Mouse (Mus musculus) stomach, postnatal 0 days (tissue): ENCODE results near the gene S100a10.

Source experiments
- CTCF ChIP-seq: IDR thresholded peaks from 2 replicates; pipeline ENCODE4 v1.5.1; 2016; ENCODE audit warnings: antibody characterized with exemption, low read depth, mild to moderate bottlenecking, moderate library complexity
- EP300 ChIP-seq: optimal IDR thresholded peaks from 2 replicates; pipeline ENCODE3; 2016; ENCODE audit warnings: antibody characterized with exemption

DNA sequence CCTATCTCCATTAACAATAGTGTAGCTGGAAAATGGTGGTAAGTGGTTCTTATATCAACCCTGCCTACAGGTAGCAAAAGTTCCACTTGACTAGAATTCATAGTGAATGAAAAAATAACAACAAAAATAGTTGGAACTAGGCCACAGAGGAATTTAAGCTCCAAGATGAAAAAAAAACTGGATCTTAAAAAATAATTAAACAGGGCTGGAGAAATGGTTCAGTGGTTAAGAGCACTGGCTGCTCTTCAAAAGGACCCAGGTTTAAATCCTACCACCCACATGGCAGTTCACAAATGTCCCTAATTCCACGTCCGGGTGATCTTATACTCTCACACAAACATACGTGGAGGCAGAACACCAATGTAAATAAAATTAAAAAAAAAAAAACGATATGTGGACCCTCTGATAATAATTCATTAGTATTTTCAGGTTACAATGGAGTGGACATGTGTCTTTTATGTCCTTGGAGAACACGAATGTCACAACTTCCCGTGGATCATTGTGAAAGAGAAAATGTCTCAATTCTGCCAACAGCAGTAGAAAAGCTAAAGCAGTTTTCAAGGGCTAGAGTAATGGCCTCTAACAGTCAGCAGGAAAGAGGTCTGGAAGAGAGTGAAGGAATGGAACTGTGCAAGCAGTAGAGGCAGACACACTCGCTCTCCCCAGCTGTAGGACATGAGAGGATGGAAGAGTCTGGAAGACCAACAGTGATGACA lies 42.3 kb upstream of the S100a10 start:
- TF ChIP-seq CTCF (no peak), EP300 (no peak)
